Mouse (Mus musculus): Measurements from ENCODE around the gene Slc1a3. TPM values are rescaled to one million over a fixed set of nuclear protein-coding genes. Genes with fewer than 3 reads are reported as not detected.
A peak's percentile ranks its signal among the peaks of the same experiment; 100 is the strongest.

Gene Slc1a3
- total RNA-seq, 2 experiments from 2014 or later: 377 to 379 TPM

GRCm38 (mm10) chr15:8629317-8629831 is 81.2 kb downstream of the Slc1a3 start:
- DNase-seq (ENCODE audit: low spot score in 2 of 2): peak; percentile 81
- intact Hi-C loops (cut with DNase I): loop anchor here (1.0 kb wide), 1 partner anchor 256 kb away; no protein-coding TSS in a partner anchor

- intact Hi-C loops (cut with DNase I): no loop called here
- DNase-seq (ENCODE audit: low spot score in 2 of 2): no peak
Measured at GRCm38 (mm10) chr15:8628150-8628549, 82.4 kb downstream of the Slc1a3 start.

- DNase-seq (ENCODE audit: low spot score in 2 of 2): peak; percentile 74
- intact Hi-C loops (cut with DNase I): no loop called here
Measured at GRCm38 (mm10) chr15:8627097-8627537, 83.4 kb downstream of the Slc1a3 start.

- intact Hi-C loops (cut with DNase I): no loop called here
- peak; percentile 53 to 66 for DNase-seq (ENCODE audit: low spot score in 2 of 2)
Measured at GRCm38 (mm10) chr15:8625370-8625769, 85.2 kb downstream of the Slc1a3 start.

- intact Hi-C loops (cut with DNase I): no loop called here
- DNase-seq (ENCODE audit: low spot score in 2 of 2): peak in 1 of 2 experiments; percentile 26
Measured at GRCm38 (mm10) chr15:8623879-8624278, 86.7 kb downstream of the Slc1a3 start.

GRCm38 (mm10) chr15:8619479-8620026 is 91.0 kb downstream of the Slc1a3 start:
- no peak for DNase-seq (ENCODE audit: low spot score in 2 of 2)
- intact Hi-C loops (cut with DNase I): no loop called here

- no peak for DNase-seq (ENCODE audit: low spot score in 2 of 2)
- intact Hi-C loops (cut with DNase I): no loop called here
Measured at GRCm38 (mm10) chr15:8616290-8616689, 94.3 kb downstream of the Slc1a3 start.

- no peak for DNase-seq (ENCODE audit: low spot score in 2 of 2)
- intact Hi-C loops (cut with DNase I): no loop called here
Measured at GRCm38 (mm10) chr15:8615511-8616224, 94.9 kb downstream of the Slc1a3 start.

GRCm38 (mm10) chr15:8614701-8615100 is 95.9 kb downstream of the Slc1a3 start:
- no peak for DNase-seq (ENCODE audit: low spot score in 2 of 2)
- intact Hi-C loops (cut with DNase I): no loop called here

- DNase-seq (ENCODE audit: low spot score in 2 of 2): no peak
- intact Hi-C loops (cut with DNase I): no loop called here
Measured at GRCm38 (mm10) chr15:8605538-8606188, 104.9 kb downstream of the Slc1a3 start.

- no peak for DNase-seq (ENCODE audit: low spot score in 2 of 2)
- intact Hi-C loops (cut with DNase I): no loop called here
Measured at GRCm38 (mm10) chr15:8602362-8602761, 108.2 kb downstream of the Slc1a3 start.

- intact Hi-C loops (cut with DNase I): no loop called here
- no peak for DNase-seq (ENCODE audit: low spot score in 2 of 2)
Measured at GRCm38 (mm10) chr15:8601312-8602146, 109.0 kb downstream of the Slc1a3 start.

- intact Hi-C loops (cut with DNase I): no loop called here
- DNase-seq (ENCODE audit: low spot score in 2 of 2): no peak
Measured at GRCm38 (mm10) chr15:8596375-8596900, 114.1 kb downstream of the Slc1a3 start.

GRCm38 (mm10) chr15:8595226-8595625 is 115.3 kb downstream of the Slc1a3 start:
- intact Hi-C loops (cut with DNase I): no loop called here
- peak; percentile 17 to 26 for DNase-seq (ENCODE audit: low spot score in 2 of 2)

- intact Hi-C loops (cut with DNase I): loop anchor here (5.0 kb wide), 2 partner anchors 142 to 207 kb away; no protein-coding TSS in a partner anchor
- peak; percentile 72 to 83 for DNase-seq (ENCODE audit: low spot score in 2 of 2)
Measured at GRCm38 (mm10) chr15:8589503-8590116, 121.0 kb downstream of the Slc1a3 start.

- intact Hi-C loops (cut with DNase I): loop anchor here (5.0 kb wide), 2 partner anchors 141 to 206 kb away; no protein-coding TSS in a partner anchor
- no peak for DNase-seq (ENCODE audit: low spot score in 2 of 2)
Measured at GRCm38 (mm10) chr15:8588065-8588464, 122.5 kb downstream of the Slc1a3 start.

GRCm38 (mm10) chr15:8586822-8587281 is 123.7 kb downstream of the Slc1a3 start:
- intact Hi-C loops (cut with DNase I): loop anchor here (5.0 kb wide), 2 partner anchors 140 to 205 kb away; no protein-coding TSS in a partner anchor
- DNase-seq (ENCODE audit: low spot score in 2 of 2): no peak
